Comparison of ENCODE assay signal across 9 mouse cellular contexts in genomic region chr1:184394559-184395194, GRCm38 (mm10).
DNase-seq lines count a peak whose midpoint lies in the region; ATAC-seq and TF ChIP-seq lines count a peak whose summit lies in the region.
"Had no signal": no experiment of that assay in that cellular context is flagged by ENCODE, and none has a peak within 500 bp of the region (broad histone marks: within the 10 kb centered on the region; RNA-seq: fewer than 3 reads in every experiment).

No protein-coding gene starts in this region.

- WGBS in heart, embryonic 11.5 days (ENCODE audit: insufficient replicate concordance): 76% methylated on average over 12 of the region's 12 CpGs
- 52% methylated on average over 12 of the region's 12 CpGs for WGBS in limb, embryonic 12.5 days
- WGBS in limb, embryonic 10.5 days: 85% methylated on average over 12 of the region's 12 CpGs

- no peaks in the 10 kb centered on the region for H3K79me2 ChIP-seq in myocyte (ENCODE audit: control insufficient read depth, insufficient read depth)

- no peaks in the 10 kb centered on the region for H3K9me3 ChIP-seq in heart, embryonic 11.5 days (replicated peaks; ENCODE audit: control insufficient read depth, low read length)
- 0 out of 2 replicates have a peak, but pooled peaks cover 3% of the 10 kb centered on the region for H3K9me3 ChIP-seq in limb, embryonic 12.5 days
- no peaks in the 10 kb centered on the region for H3K9me3 ChIP-seq in limb, embryonic 10.5 days (replicated peaks)

- H3K4me2 ChIP-seq in heart, embryonic 11.5 days: no peak overlapping the region; the same call in 1 of the 2 replicates
- H3K4me2 ChIP-seq in limb, embryonic 12.5 days: peak overlapping the region; percentile 32
- peak overlapping the region; percentile 75 for H3K4me2 ChIP-seq in myocyte (ENCODE audit: low read depth)
- H3K4me2 ChIP-seq: liver, embryonic 11.5 days; midbrain, embryonic 11.5 days had no signal

- no peak overlapping the region for H3ac ChIP-seq in myocyte (ENCODE audit: control insufficient read depth, insufficient read length)

- no peaks in the 10 kb centered on the region for H3K36me3 ChIP-seq in heart, embryonic 11.5 days (ENCODE audit: control insufficient read depth, insufficient read depth, low read length)
- H3K36me3 ChIP-seq in limb, embryonic 12.5 days: no peaks in the 10 kb centered on the region
- no peaks in the 10 kb centered on the region for H3K36me3 ChIP-seq in limb, embryonic 10.5 days
- H3K36me3 ChIP-seq in myocyte (ENCODE audit: control insufficient read depth, insufficient read depth): no peaks in the 10 kb centered on the region

- no peak for TF ChIP-seq CTCF in embryonic fibroblast, embryonic 13.5 days (IDR thresholded peaks at IDR 0.05; ENCODE audit: borderline replicate concordance, insufficient read depth, low read length)

- H3K4me3 ChIP-seq in heart, embryonic 11.5 days (ENCODE audit: low read depth, low read length): no peak overlapping the region
- no peak overlapping the region for H3K4me3 ChIP-seq in limb, embryonic 12.5 days (replicated peaks)
- H3K4me3 ChIP-seq in limb, embryonic 10.5 days: no peak overlapping the region
- no peak overlapping the region for H3K4me3 ChIP-seq in embryonic fibroblast, embryonic 13.5 days (ENCODE audit: insufficient read depth, low read length)
- H3K4me3 ChIP-seq in myocyte: no peak overlapping the region

- peak; percentile 6 to 30 for DNase-seq in heart, adult 18-20 months
- no peak for DNase-seq in limb, embryonic 10.5 days (ENCODE audit: low spot score)

- H3K9ac ChIP-seq in heart, embryonic 11.5 days (ENCODE audit: low read depth, low read length): no peak overlapping the region
- no peak overlapping the region for H3K9ac ChIP-seq in limb, embryonic 12.5 days (replicated peaks)

- H3K27me3 ChIP-seq in heart, embryonic 11.5 days (ENCODE audit: control insufficient read depth, insufficient read depth, low read length): no peaks in the 10 kb centered on the region
- peaks cover 28% of the 10 kb centered on the region for H3K27me3 ChIP-seq in limb, embryonic 12.5 days
- no peaks in the 10 kb centered on the region for H3K27me3 ChIP-seq in limb, embryonic 10.5 days (ENCODE audit: low read depth, poor library complexity, severe bottlenecking)
- H3K27me3 ChIP-seq in myocyte (ENCODE audit: control insufficient read depth, insufficient read depth, insufficient read length): no peaks in the 10 kb centered on the region

- no peak for TF ChIP-seq POLR2A in embryonic fibroblast, embryonic 13.5 days (IDR thresholded peaks at IDR 0.05; ENCODE audit: low read depth, low read length)
- no peak for TF ChIP-seq POLR2A in myocyte (IDR thresholded peaks at IDR 0.05; ENCODE audit: insufficient read length, low read depth)

- no peaks in the 10 kb centered on the region for H3K4me1 ChIP-seq in heart, embryonic 11.5 days (ENCODE audit: control insufficient read depth, insufficient read depth, low read length)
- peaks cover 13% of the 10 kb centered on the region; the same call in 1 of the 2 replicates for H3K4me1 ChIP-seq in limb, embryonic 12.5 days (replicated peaks)
- H3K4me1 ChIP-seq in limb, embryonic 10.5 days: no peaks in the 10 kb centered on the region
- no peaks in the 10 kb centered on the region for H3K4me1 ChIP-seq in embryonic fibroblast, embryonic 13.5 days (ENCODE audit: control insufficient read depth, insufficient read depth, low read length)

- ATAC-seq in heart, embryonic 11.5 days (replicated peaks; ENCODE audit: insufficient number of reproducible peaks, low FRiP score, low TSS enrichment): no peak
- ATAC-seq in limb, embryonic 12.5 days (ENCODE audit: insufficient number of reproducible peaks, insufficient read depth, low FRiP score, low TSS enrichment, low read depth): peak; percentile 45; the same call in 1 of the 2 replicates
- no peak for ATAC-seq in erythroblast, adult 5-6 weeks (replicated peaks; ENCODE audit: low FRiP score, poor library complexity, severe bottlenecking)

- H3K27ac ChIP-seq in heart, embryonic 11.5 days (ENCODE audit: low read depth, low read length): no peak overlapping the region
- H3K27ac ChIP-seq in limb, embryonic 12.5 days: peak overlapping the region; percentile 56; the same call in 1 of the 2 replicates
- no peak overlapping the region for H3K27ac ChIP-seq in limb, embryonic 10.5 days
- peak overlapping the region; percentile 55 for H3K27ac ChIP-seq in embryonic fibroblast, embryonic 13.5 days (ENCODE audit: insufficient read depth, low read length)

TF ChIP-seq in myocyte, 11 proteins besides CTCF, POLR2A, EP300 and RAD21:
- TF ChIP-seq MYOD1 (IDR thresholded peaks at IDR 0.05; ENCODE audit: control insufficient read depth in 1 of 3, insufficient read length in 2 of 3, low read depth in 2 of 3) (no peak), TCF3 (IDR thresholded peaks at IDR 0.05; ENCODE audit: insufficient read length, low read depth) (no peak), CEBPB (IDR thresholded peaks at IDR 0.05; ENCODE audit: insufficient read depth, poor library complexity, severe bottlenecking) (no peak), E2F4 (IDR thresholded peaks at IDR 0.05; ENCODE audit: insufficient read depth) (no peak)

Comparison
In these comparisons a context has a peak if more than half of its experiments do, and no peak if none do; other contexts are left out.
1. H3K27ac ChIP-seq: peak in limb, embryonic 12.5 days (single experiment) and embryonic fibroblast, embryonic 13.5 days (single experiment); none in heart, embryonic 11.5 days (single experiment) and limb, embryonic 10.5 days (single experiment).